ENCODE assay signal across 9 mouse cellular contexts in genomic region chr9:122195042-122195682, GRCm38 (mm10).
DNase-seq lines count a peak whose midpoint lies in the region; ATAC-seq lines count a peak whose summit lies in the region.
"Had no signal": no experiment of that assay in that cellular context is flagged by ENCODE, and none has a peak within 500 bp of the region (broad histone marks: within the 10 kb centered on the region; RNA-seq: fewer than 3 reads in every experiment).

No protein-coding gene starts in this region.

- no peak overlapping the region for H3K4me3 ChIP-seq in kidney, embryonic 14.5 days (ENCODE audit: low read length)
- no peak overlapping the region for H3K4me3 ChIP-seq in intestine, embryonic 16.5 days (ENCODE audit: low read length)
- H3K4me3 ChIP-seq: neural tube, embryonic 12.5 days had no signal

- no peak overlapping the region for H3K4me2 ChIP-seq in kidney, embryonic 14.5 days (replicated peaks; ENCODE audit: low read depth, low read length)
- no peak overlapping the region for H3K4me2 ChIP-seq in intestine, embryonic 16.5 days (ENCODE audit: low read depth, low read length)
- H3K4me2 ChIP-seq: neural tube, embryonic 12.5 days had no signal

- intact Hi-C loops in left cerebral cortex, postnatal 36 days (cut with DNase I): no loop called here
- intact Hi-C loops in left cerebral cortex, postnatal 25 days (cut with DNase I): no loop called here

- H3K4me1 ChIP-seq in kidney, embryonic 14.5 days (ENCODE audit: control insufficient read depth, insufficient read depth, low read length): peaks cover 4% of the 10 kb centered on the region; the same call in 1 of the 2 replicates
- H3K4me1 ChIP-seq in intestine, embryonic 16.5 days (ENCODE audit: control insufficient read depth, insufficient read depth, low read length): peaks cover 16% of the 10 kb centered on the region

- DNase-seq in kidney, adult 18-20 months: peak; percentile 62
- DNase-seq in cerebellum, postnatal 25 days: peak; percentile 81 to 89
- DNase-seq in lung, postnatal 36 days: peak; percentile 83
- no peak for DNase-seq in embryo, embryonic 9.5 days (ENCODE audit: extremely low spot score)
- no peak for DNase-seq in left cerebral cortex, postnatal 36 days (ENCODE audit: low spot score in 2 of 2)
- DNase-seq in left cerebral cortex, postnatal 25 days (ENCODE audit: low spot score in 2 of 2): no peak

- H3K36me3 ChIP-seq in kidney, embryonic 14.5 days (ENCODE audit: control insufficient read depth, insufficient read depth, low read length): no peaks in the 10 kb centered on the region
- no peaks in the 10 kb centered on the region for H3K36me3 ChIP-seq in intestine, embryonic 16.5 days (ENCODE audit: control insufficient read depth, insufficient read depth, low read length)
- H3K36me3 ChIP-seq: neural tube, embryonic 12.5 days had no signal

- 86% methylated on average over 5 of the region's 5 CpGs for WGBS in kidney, embryonic 14.5 days
- WGBS in intestine, embryonic 16.5 days: 59% methylated on average over 5 of the region's 5 CpGs

- no peak overlapping the region for H3K27ac ChIP-seq in kidney, embryonic 14.5 days (ENCODE audit: low read depth, low read length)
- no peak overlapping the region for H3K27ac ChIP-seq in intestine, embryonic 16.5 days (ENCODE audit: low read length)
- H3K27ac ChIP-seq: neural tube, embryonic 12.5 days had no signal

- H3K9me3 ChIP-seq in kidney, embryonic 14.5 days (ENCODE audit: control insufficient read depth, low read length): no peaks in the 10 kb centered on the region
- no peaks in the 10 kb centered on the region for H3K9me3 ChIP-seq in intestine, embryonic 16.5 days (ENCODE audit: control insufficient read depth, low read length)
- H3K9me3 ChIP-seq: neural tube, embryonic 12.5 days had no signal

- ATAC-seq in kidney, embryonic 14.5 days (ENCODE audit: low FRiP score, low TSS enrichment): no peak
- ATAC-seq in intestine, embryonic 16.5 days: peak; percentile 60

- no peaks in the 10 kb centered on the region for H3K27me3 ChIP-seq in kidney, embryonic 14.5 days (ENCODE audit: control insufficient read depth, insufficient read depth, low read length)
- H3K27me3 ChIP-seq in intestine, embryonic 16.5 days (replicated peaks; ENCODE audit: control insufficient read depth, insufficient read depth, low read length): no peaks in the 10 kb centered on the region
- H3K27me3 ChIP-seq: neural tube, embryonic 12.5 days had no signal

- no peak overlapping the region for H3K9ac ChIP-seq in kidney, embryonic 14.5 days (ENCODE audit: low read depth, low read length)
- no peak overlapping the region for H3K9ac ChIP-seq in intestine, embryonic 16.5 days (ENCODE audit: low read depth, low read length)
- H3K9ac ChIP-seq: neural tube, embryonic 12.5 days had no signal

Comparison
In these comparisons a context has a peak if more than half of its experiments do, and no peak if none do; other contexts are left out.
1. DNase-seq: peak in kidney, adult 18-20 months (single experiment), cerebellum, postnatal 25 days (2 of 2) and lung, postnatal 36 days (single experiment); none in embryo, embryonic 9.5 days (single experiment), left cerebral cortex, postnatal 36 days (0 of 2) and left cerebral cortex, postnatal 25 days (0 of 2).